Mouse (Mus musculus): Measurements from ENCODE around the gene Cmtm1. TPM values are rescaled to one million over a fixed set of nuclear protein-coding genes. Genes with fewer than 3 reads are reported as not detected.

Gene Cmtm1
- not detected in 2 replicates for polyA plus RNA-seq (2012; rRNA removed)

DNA sequence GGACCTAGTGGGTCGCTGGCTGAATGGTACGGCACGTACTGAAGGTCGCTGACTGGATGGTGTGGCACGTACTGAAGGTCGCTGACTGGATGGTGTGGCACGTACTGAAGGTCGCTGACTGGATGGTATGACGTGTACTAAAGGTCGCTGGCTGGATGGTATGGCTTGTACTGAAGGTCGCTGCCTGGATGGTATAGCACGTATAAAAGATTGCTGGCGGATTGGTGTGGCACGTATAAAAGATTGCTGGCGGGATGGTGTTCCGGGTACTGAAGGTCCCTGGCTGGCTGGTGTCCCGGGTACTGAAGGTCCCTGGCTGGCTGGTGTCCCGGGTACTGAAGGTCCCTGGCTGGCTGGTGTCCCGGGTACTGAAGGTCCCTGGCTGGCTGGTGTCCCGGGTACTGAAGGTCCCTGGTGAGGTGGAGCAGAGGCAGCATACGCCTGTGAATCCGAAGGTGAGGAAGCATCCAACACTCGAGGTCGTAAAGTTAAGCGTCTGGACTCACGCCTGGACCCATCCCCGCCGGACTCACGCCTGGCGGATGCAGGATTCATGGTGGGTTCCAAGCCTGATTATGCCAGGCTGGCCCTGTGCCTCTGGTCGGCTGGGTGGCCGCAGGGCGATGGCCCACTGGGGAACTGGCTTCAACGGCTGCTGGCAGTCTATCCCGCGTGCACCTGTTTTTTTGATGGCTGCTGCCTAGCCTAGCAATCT is at the start of gene Cmtm1, which contains the start of gene Gm45711:
Gene Cmtm1, minus strand, starts transcription at position 705 of the 715 bp plus-strand sequence.
Gene Gm45711, minus strand, starts transcription at position 641 of the 715 bp plus-strand sequence.

DNA sequence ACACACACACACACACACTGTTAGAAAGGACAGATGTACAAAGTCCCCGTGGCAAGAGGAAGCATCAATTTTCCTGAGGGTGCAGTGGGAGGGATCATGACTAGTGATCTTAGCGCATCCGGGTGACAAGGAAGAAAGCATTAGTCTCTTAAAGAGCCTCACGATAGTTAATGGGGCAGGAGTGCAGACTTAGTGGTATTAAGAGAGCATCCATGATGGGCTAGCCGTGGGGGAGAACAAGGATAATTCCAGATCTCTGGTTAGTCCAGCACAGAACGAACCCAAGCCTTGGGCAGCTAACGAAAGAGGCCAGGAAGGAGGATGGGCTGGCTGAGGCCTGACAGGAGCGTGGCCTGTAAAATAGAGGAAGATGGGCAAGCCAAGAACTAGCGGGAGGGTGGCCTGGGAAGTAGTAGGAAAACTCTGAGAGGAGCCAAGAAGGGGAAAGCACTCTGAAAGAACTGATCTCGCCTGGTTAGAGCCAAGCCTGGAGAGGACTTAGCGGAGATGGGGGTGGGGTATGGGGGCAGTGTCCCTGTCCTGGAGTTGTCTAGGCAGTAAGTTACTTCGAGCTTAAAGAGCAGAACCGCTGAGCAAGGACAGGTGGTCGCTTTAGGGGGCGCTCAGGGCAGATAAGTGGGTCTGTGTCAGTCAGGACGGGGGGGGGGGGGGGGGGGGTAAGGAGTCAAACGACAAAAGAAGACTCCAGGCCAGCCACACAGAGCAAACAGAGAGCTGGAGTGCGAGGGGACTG is 29.5 kb upstream of the Cmtm1 start, which contains the start of gene Cmtm3:
Gene Cmtm3, plus strand, starts transcription at position 182 of the 754 bp plus-strand sequence.

GRCm38 (mm10) chr8:104321930-104322329 is 12.0 kb upstream of the Cmtm1 start, which contains the start of gene Cmtm2b:
Gene Cmtm2b, plus strand, starts transcription at chr8:104322230.

DNA sequence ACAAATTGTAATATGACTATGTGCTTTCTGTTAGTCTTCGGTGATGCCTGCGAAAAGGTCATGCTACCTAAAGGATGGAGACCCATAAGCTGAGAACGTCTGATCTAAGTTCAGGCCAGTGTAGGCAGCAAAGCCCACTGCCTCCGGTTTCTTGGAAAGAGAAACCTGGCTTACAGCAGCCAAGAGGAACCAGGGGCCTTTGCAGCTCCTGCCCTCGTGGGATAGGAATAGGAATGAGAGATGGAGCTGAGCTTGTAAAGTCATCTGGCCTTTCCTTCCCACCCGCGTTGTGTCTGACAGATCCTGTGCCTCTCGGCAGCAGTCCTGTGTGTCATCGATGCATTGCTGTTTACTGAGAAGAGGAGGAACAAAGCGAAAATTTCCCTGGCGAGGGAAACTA is 11.3 kb upstream of the Cmtm1 start, which contains the start of gene Gm11020:
Gene Gm11020, plus strand, starts transcription at position 301 of the 400 bp plus-strand sequence.

GRCm38 (mm10) chr8:104293081-104293480 is 16.9 kb downstream of the Cmtm1 start, which contains the start of gene Cmtm2a:
Gene Cmtm2a, minus strand, starts transcription at chr8:104293181.

GRCm38 (mm10) chr8:104250439-104251367 is 59.2 kb downstream of the Cmtm1 start, which contains the start of gene Cklf:
Gene Cklf, plus strand, starts transcription at chr8:104250861.

DNA sequence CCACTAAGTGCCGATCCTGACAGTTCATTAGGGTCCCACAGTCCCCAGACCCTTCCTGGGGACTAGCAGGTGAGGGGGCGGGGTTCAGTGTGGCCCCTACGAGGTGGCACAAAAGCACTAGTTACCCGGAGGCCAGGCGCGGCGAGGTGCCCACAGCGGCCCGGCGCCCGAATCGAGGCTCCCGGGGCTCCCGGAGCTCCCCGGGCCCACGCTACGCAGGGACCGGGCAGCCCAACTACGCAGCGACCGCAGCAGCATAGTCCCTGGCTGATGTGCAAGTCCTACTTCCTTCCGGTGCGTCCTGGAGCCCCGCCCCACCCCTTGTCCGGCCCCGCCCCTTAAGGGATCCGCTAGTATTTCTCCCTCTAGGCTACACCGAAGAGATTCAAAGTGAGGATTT is 61.7 kb downstream of the Cmtm1 start, which contains the start of gene Tk2:
Gene Tk2, minus strand, starts transcription at position 283 of the 400 bp plus-strand sequence.

Other genes starting within 250 kb of the Cmtm1 start
- 19.1 and 20.4 TPM in 2 replicates for gene Cdh5, start 208.5 kb downstream of the Cmtm1 start, polyA plus RNA-seq (2012; rRNA removed)
- 0.03 and 0.04 TPM in 2 replicates for gene Bean1, start 139.7 kb downstream of the Cmtm1 start, polyA plus RNA-seq (2012; rRNA removed)
- gene Tk2, start 61.6 kb downstream of the Cmtm1 start, polyA plus RNA-seq (2012; rRNA removed): 7.2 and 7.5 TPM in 2 replicates
- gene Cklf, start 59.3 kb downstream of the Cmtm1 start, polyA plus RNA-seq (2012; rRNA removed): 14.2 and 14.7 TPM in 2 replicates
- not detected in 2 replicates for gene Cmtm2a, start 17.0 kb downstream of the Cmtm1 start, polyA plus RNA-seq (2012; rRNA removed)
- not detected in 2 replicates for gene Gm45711, start 64 bp downstream of the Cmtm1 start, polyA plus RNA-seq (2012; rRNA removed)
- gene Gm11020, start 11.4 kb upstream of the Cmtm1 start, polyA plus RNA-seq (2012; rRNA removed): not detected in 2 replicates
- gene Cmtm2b, start 12.1 kb upstream of the Cmtm1 start, polyA plus RNA-seq (2012; rRNA removed): not detected in 2 replicates
- gene Cmtm3, start 29.3 kb upstream of the Cmtm1 start, polyA plus RNA-seq (2012; rRNA removed): 20.7 and 22.6 TPM in 2 replicates
- gene Cmtm4, start 85.7 kb upstream of the Cmtm1 start, polyA plus RNA-seq (2012; rRNA removed): 3.2 and 3.5 TPM in 2 replicates
- 10.1 and 10.7 TPM in 2 replicates for gene Dync1li2, start 132.9 kb upstream of the Cmtm1 start, polyA plus RNA-seq (2012; rRNA removed)
- 0.01 and 0.02 TPM in 2 replicates for gene Terb1, start 199.8 kb upstream of the Cmtm1 start, polyA plus RNA-seq (2012; rRNA removed)
- 17.4 and 19.2 TPM in 2 replicates for gene Nae1, start 224.5 kb upstream of the Cmtm1 start, polyA plus RNA-seq (2012; rRNA removed)
- gene Car7, start 224.5 kb upstream of the Cmtm1 start, polyA plus RNA-seq (2012; rRNA removed): 0.59 and 0.81 TPM in 2 replicates